Mouse (Mus musculus): ENCODE results near the gene Gm49450.

DNA sequence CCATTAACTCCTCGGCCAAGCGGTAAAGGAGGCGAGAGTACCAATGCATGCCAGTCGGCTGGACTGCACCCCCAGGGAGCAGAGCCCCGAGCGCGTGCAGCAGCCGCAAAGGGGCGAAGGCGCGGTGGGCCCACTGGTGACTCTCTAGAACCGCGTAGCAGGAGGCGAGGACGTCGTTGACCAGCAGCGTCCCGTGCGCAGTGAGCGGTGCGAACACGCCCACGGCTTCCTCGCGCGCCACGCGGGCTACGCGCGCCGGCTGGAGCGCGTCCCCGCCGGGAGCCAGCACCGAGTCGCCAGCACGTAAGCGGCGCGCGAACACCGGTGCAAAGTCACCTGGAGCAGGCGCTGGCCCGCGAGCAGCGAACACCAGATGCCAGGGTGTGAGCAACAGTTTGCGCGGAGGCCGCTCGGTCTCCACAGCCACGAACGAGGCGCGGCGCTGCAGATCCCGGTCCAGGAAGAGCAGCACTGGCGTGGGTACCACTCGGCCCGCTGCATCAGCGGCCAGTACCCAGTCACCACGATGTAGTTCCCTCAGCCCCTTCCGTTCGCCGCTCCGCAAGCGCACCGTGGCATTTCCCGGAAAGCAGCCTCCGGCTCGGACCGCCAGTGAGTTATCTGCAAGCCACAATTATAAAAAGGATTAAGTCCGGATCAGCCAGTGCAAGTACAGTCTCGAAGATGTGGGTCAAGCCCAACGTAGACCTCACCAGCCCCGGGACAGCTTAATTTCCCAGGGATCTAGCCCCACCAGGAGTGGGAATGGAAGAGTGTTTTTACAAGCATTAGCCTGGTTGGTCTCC lies 59.2 kb downstream of the Gm49450 start, which contains the start of gene Rhebl1:
- TF ChIP-seq CTCF (IDR thresholded peaks at IDR 0.05; ENCODE audit: low read depth, low read length), result no peak
- no peak for TF ChIP-seq POLR2A (IDR thresholded peaks at IDR 0.05; ENCODE audit: insufficient read depth, low read length)

Measured in ES-Bruce4 (cell line).